8 mouse cellular contexts compared by ENCODE assay signal in the genomic region with DNA sequence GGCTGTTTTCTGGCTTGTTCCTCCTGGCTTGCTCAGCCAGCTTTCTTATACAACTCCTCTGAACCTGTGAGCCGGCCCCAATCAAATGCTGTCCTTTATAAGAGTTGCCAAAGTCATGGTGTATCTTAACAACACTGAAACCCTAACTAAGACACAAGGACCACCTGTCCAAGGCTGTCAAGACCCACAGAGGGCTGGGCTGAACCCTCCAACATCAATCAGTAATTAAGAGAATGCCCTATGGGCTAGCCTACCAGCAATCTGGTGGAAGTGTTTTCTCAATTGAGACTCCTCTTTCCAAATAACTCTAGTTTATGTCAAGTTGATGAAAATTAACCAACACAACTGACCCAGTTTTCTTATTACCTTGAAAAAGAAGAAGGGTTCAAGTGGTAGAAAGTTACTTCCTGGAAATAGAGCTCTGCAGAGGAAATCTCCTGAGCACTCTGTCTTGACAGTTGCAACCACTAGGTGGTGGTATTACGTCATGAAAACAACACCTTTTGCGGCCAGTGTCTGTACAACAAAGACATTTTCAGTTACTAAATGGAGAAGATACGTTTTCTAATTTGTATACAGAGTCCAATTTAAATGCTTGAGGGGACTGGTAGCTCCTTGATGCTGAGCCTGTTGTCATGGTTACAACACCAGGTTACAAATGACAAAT. TPM values are rescaled to one million over a fixed set of nuclear protein-coding genes. Genes with fewer than 3 reads are reported as not detected.
DNase-seq lines count a peak whose midpoint lies in the region; ATAC-seq and TF ChIP-seq lines count a peak whose summit lies in the region.

No protein-coding gene starts in this region.

- no peak overlapping the region for H3K4me3 ChIP-seq in CH12.LX (replicated peaks in 1 of 3; ENCODE audit: low read depth in 2 of 3, low read length in 2 of 3, poor library complexity in 1 of 3)
- H3K4me3 ChIP-seq in embryonic facial prominence, embryonic 12.5 days: no peak overlapping the region
- H3K4me3 ChIP-seq in lung, postnatal 0 days (ENCODE audit: low read depth, low read length): no peak overlapping the region

- TF ChIP-seq POLR2A in CH12.LX (IDR thresholded peaks at IDR 0.05; ENCODE audit: low read depth, low read length): no peak

- dilution Hi-C loops in CH12.LX (cut with MboI; ENCODE audit: extremely low pct_ligation_motif_present, extremely low pct_unique_long_range_greater_than_20kb, low sequenced_read_pairs): no loop called here

- H3K9me3 ChIP-seq in CH12.LX (replicated peaks; ENCODE audit: low read length): no peaks in the 10 kb centered on the region
- H3K9me3 ChIP-seq in embryonic facial prominence, embryonic 12.5 days: no peaks in the 10 kb centered on the region
- no peaks in the 10 kb centered on the region for H3K9me3 ChIP-seq in lung, postnatal 0 days (ENCODE audit: low read length)

- TF ChIP-seq RAD21 in CH12.LX (IDR thresholded peaks at IDR 0.05; ENCODE audit: low read depth, low read length): peak; percentile 99

- H3K4me1 ChIP-seq in CH12.LX (ENCODE audit: control insufficient read depth in 1 of 2, insufficient read depth in 2 of 2): peaks cover 9 to 17% of the 10 kb centered on the region in 2 experiments
- no peaks in the 10 kb centered on the region for H3K4me1 ChIP-seq in embryonic facial prominence, embryonic 12.5 days
- H3K4me1 ChIP-seq in lung, postnatal 0 days (ENCODE audit: insufficient read depth, low read depth, low read length): no peaks in the 10 kb centered on the region

- no peak overlapping the region for H3K27ac ChIP-seq in CH12.LX (ENCODE audit: insufficient read depth, low read depth)
- no peak overlapping the region for H3K27ac ChIP-seq in embryonic facial prominence, embryonic 12.5 days
- H3K27ac ChIP-seq in lung, postnatal 0 days (ENCODE audit: low read length): no peak overlapping the region

- in situ Hi-C loops in CH12.LX (cut with MboI; ENCODE audit: low pct_ligation_motif_present, low pct_unique_long_range_greater_than_20kb, low sequenced_read_pairs): loop anchor here (5.0 kb wide), 2 partner anchors 126 to 196 kb away; no protein-coding TSS in a partner anchor

- peak; percentile 53 to 97 for TF ChIP-seq CTCF in CH12.LX (conservative IDR thresholded peaks at IDR 0.05 in 1 of 2, IDR thresholded peaks at IDR 0.05 in 1 of 2; ENCODE audit: low read depth in 2 of 2, low read length in 2 of 2)
- TF ChIP-seq CTCF in lung, postnatal 0 days (IDR thresholded peaks at IDR 0.05): peak; percentile 87

- peak; percentile 48; the same call in 1 of the 2 replicates for ATAC-seq in embryonic facial prominence, embryonic 12.5 days (ENCODE audit: insufficient number of reproducible peaks, insufficient read depth, low FRiP score, low TSS enrichment)
- peak; percentile 65 for ATAC-seq in lung, postnatal 0 days

- WGBS in embryonic facial prominence, embryonic 12.5 days: 24% methylated on average over 4 of the region's 4 CpGs
- WGBS in large intestine, adult 2 months: 23% methylated on average over 4 of the region's 4 CpGs
- WGBS in lung, postnatal 0 days: 23% methylated on average over 4 of the region's 4 CpGs

- no peak overlapping the region for H3K9ac ChIP-seq in CH12.LX (ENCODE audit: insufficient read depth, low read depth)
- H3K9ac ChIP-seq in embryonic facial prominence, embryonic 12.5 days: no peak overlapping the region
- no peak overlapping the region for H3K9ac ChIP-seq in lung, postnatal 0 days (replicated peaks; ENCODE audit: low read depth)

- TF ChIP-seq EP300 in CH12.LX (IDR thresholded peaks at IDR 0.05; ENCODE audit: low read length): no peak
- no peak for TF ChIP-seq EP300 in lung, postnatal 0 days (IDR thresholded peaks at IDR 0.05)

- DNase-seq in CH12.LX (ENCODE audit: extremely low read depth): peak; percentile 89
- DNase-seq in adrenal gland, postnatal 14 days: peak; percentile 83
- peak; percentile 72 to 85 for DNase-seq in heart, postnatal 14 days
- peak; percentile 58 for DNase-seq in large intestine, adult 2 months (ENCODE audit: low read depth, low spot score)
- peak; percentile 91 for DNase-seq in lung, postnatal 0 days (ENCODE audit: low spot score)
- DNase-seq in ovary, postnatal 10 days (ENCODE audit: low spot score): peak; percentile 30
- DNase-seq in thymus, postnatal 10 days (ENCODE audit: low spot score in 2 of 2): peak; percentile 73 to 88

- H3K27me3 ChIP-seq in CH12.LX (replicated peaks): no peaks in the 10 kb centered on the region
- H3K27me3 ChIP-seq in embryonic facial prominence, embryonic 12.5 days: no peaks in the 10 kb centered on the region
- H3K27me3 ChIP-seq in lung, postnatal 0 days (replicated peaks; ENCODE audit: insufficient read depth, low read length): no peaks in the 10 kb centered on the region

- intact Hi-C loops in heart, postnatal 14 days (cut with DNase I): loop anchor here (1.0 kb wide), 2 partner anchors 135 to 203 kb away; no protein-coding TSS in a partner anchor

- no peaks in the 10 kb centered on the region for H3K36me3 ChIP-seq in CH12.LX (replicated peaks in 1 of 2; ENCODE audit: control insufficient read depth in 1 of 2, insufficient read depth in 1 of 2, low read length in 1 of 2)
- H3K36me3 ChIP-seq in embryonic facial prominence, embryonic 12.5 days: no peaks in the 10 kb centered on the region
- H3K36me3 ChIP-seq in lung, postnatal 0 days (ENCODE audit: insufficient read depth, low read length): no peaks in the 10 kb centered on the region

- no peak overlapping the region; the same call in 1 of the 2 replicates for H3K4me2 ChIP-seq in CH12.LX (ENCODE audit: insufficient read depth, low read depth, poor library complexity, severe bottlenecking)
- no peak overlapping the region for H3K4me2 ChIP-seq in embryonic facial prominence, embryonic 12.5 days (replicated peaks)
- no peak overlapping the region for H3K4me2 ChIP-seq in lung, postnatal 0 days (replicated peaks; ENCODE audit: low read depth, low read length)

- H3K79me2 ChIP-seq in CH12.LX (replicated peaks; ENCODE audit: control insufficient read depth, extremely low read depth, insufficient read depth, poor library complexity, severe bottlenecking): no peaks in the 10 kb centered on the region

TF ChIP-seq in CH12.LX, 34 proteins besides CTCF, POLR2A, EP300 and RAD21:
- no peak for TF ChIP-seq NRF1 (IDR thresholded peaks at IDR 0.05; ENCODE audit: low read depth, low read length)
- TF ChIP-seq USF1 (IDR thresholded peaks at IDR 0.05; ENCODE audit: low read depth, low read length): no peak
- TF ChIP-seq ELF1 (IDR thresholded peaks at IDR 0.05; ENCODE audit: low read depth, low read length): peak; percentile 72; the same call in 1 of the 2 replicates
- TF ChIP-seq ZC3H11A (IDR thresholded peaks at IDR 0.05; ENCODE audit: low read depth, low read length): peak; percentile 82
- peak; percentile 93 for TF ChIP-seq SMC3 (IDR thresholded peaks at IDR 0.05; ENCODE audit: low read depth, low read length)
- no peak for TF ChIP-seq ZKSCAN1 (IDR thresholded peaks at IDR 0.05; ENCODE audit: borderline replicate concordance, low read depth, low read length)

RNA-seq across cellular contexts. Expression of a gene that starts 1.4 kb away (rescaled TPM):
- total RNA-seq in CH12.LX (2012; rRNA removed) (2.0 and 3.3 TPM in 2 replicates), CH12.LX (2014; rRNA removed) (3.4 and 3.5 TPM in 2 replicates)
- polyA plus RNA-seq in CH12.LX (2012; ENCODE audit: insufficient read length, low read depth): 5.1 and 6.0 TPM in 2 replicates
- total RNA-seq in adrenal gland, postnatal 14 days (2021): 46.7 and 69.3 TPM in 2 replicates
- polyA plus RNA-seq in embryonic facial prominence, embryonic 12.5 days (2016; fragmentation: Nextera tagmentation; extraction: Ambion mirVana): 45.0 and 45.2 TPM in 2 replicates
- total RNA-seq in heart, postnatal 14 days (2021): 10 to 100 TPM; 38.9 to 42.2 TPM
- 43.0 and 50.6 TPM in 2 replicates for polyA plus RNA-seq in large intestine, adult 2 months (2012; rRNA removed)
- 63.7 and 69.0 TPM in 2 replicates for polyA plus RNA-seq in lung, postnatal 0 days (2015; fragmentation: Nextera tagmentation; extraction: Ambion mirVana)

RNA-seq across cellular contexts. Expression of a gene that starts 35.9 kb away (rescaled TPM):
- total RNA-seq in CH12.LX (2012; rRNA removed): 0.21 and 0.30 TPM in 2 replicates
- total RNA-seq in CH12.LX (2014; rRNA removed): 0.34 and 0.52 TPM in 2 replicates
- 1.8 and 1.9 TPM in 2 replicates for polyA plus RNA-seq in CH12.LX (2012; ENCODE audit: insufficient read length, low read depth)
- 0.19 and 0.26 TPM in 2 replicates for total RNA-seq in adrenal gland, postnatal 14 days (2021)
- polyA plus RNA-seq in embryonic facial prominence, embryonic 12.5 days (2016; fragmentation: Nextera tagmentation; extraction: Ambion mirVana): 0.45 and 0.99 TPM in 2 replicates
- total RNA-seq in heart, postnatal 14 days (2021): under 1 TPM in 1 of 2 experiments, not detected in 1; 0.19 TPM
- 0.10 and 0.16 TPM in 2 replicates for polyA plus RNA-seq in large intestine, adult 2 months (2012; rRNA removed)
- 0.12 and 0.21 TPM in 2 replicates for polyA plus RNA-seq in lung, postnatal 0 days (2015; fragmentation: Nextera tagmentation; extraction: Ambion mirVana)

RNA-seq across cellular contexts. Expression of a gene that starts 36.2 kb away (rescaled TPM):
- total RNA-seq in CH12.LX (2012; rRNA removed): 32.1 and 43.7 TPM in 2 replicates
- total RNA-seq in CH12.LX (2014; rRNA removed): 69.8 and 74.6 TPM in 2 replicates
- polyA plus RNA-seq in CH12.LX (2012; ENCODE audit: insufficient read length, low read depth): 87.5 and 98.9 TPM in 2 replicates
- total RNA-seq in adrenal gland, postnatal 14 days (2021): 43.9 and 46.4 TPM in 2 replicates
- polyA plus RNA-seq in embryonic facial prominence, embryonic 12.5 days (2016; fragmentation: Nextera tagmentation; extraction: Ambion mirVana): 89.1 and 92.8 TPM in 2 replicates
- total RNA-seq in heart, postnatal 14 days (2021): 10 to 100 TPM; 18.6 to 19.1 TPM
- polyA plus RNA-seq in large intestine, adult 2 months (2012; rRNA removed): 19.5 and 20.9 TPM in 2 replicates
- 32.8 and 35.6 TPM in 2 replicates for polyA plus RNA-seq in lung, postnatal 0 days (2015; fragmentation: Nextera tagmentation; extraction: Ambion mirVana)

RNA-seq across cellular contexts. Expression of a gene that starts 41.4 kb away (rescaled TPM):
- total RNA-seq in CH12.LX (2012; rRNA removed): 79.0 and 84.2 TPM in 2 replicates
- 33.3 and 35.1 TPM in 2 replicates for total RNA-seq in CH12.LX (2014; rRNA removed)
- 71.5 and 78.2 TPM in 2 replicates for polyA plus RNA-seq in CH12.LX (2012; ENCODE audit: insufficient read length, low read depth)
- total RNA-seq in adrenal gland, postnatal 14 days (2021): 90.0 and 110 TPM in 2 replicates
- 76.9 and 78.5 TPM in 2 replicates for polyA plus RNA-seq in embryonic facial prominence, embryonic 12.5 days (2016; fragmentation: Nextera tagmentation; extraction: Ambion mirVana)
- total RNA-seq in heart, postnatal 14 days (2021): 10 to 100 TPM; 46.5 to 47.9 TPM
- polyA plus RNA-seq in large intestine, adult 2 months (2012; rRNA removed): 135 and 144 TPM in 2 replicates
- polyA plus RNA-seq in lung, postnatal 0 days (2015; fragmentation: Nextera tagmentation; extraction: Ambion mirVana): 110 and 111 TPM in 2 replicates

RNA-seq across cellular contexts. Expression of a gene that starts 57.8 kb away (rescaled TPM):
- total RNA-seq in CH12.LX (2012; rRNA removed) (4.7 and 6.1 TPM in 2 replicates), CH12.LX (2014; rRNA removed) (2.9 and 4.5 TPM in 2 replicates)
- polyA plus RNA-seq in CH12.LX (2012; ENCODE audit: insufficient read length, low read depth): 4.7 and 5.3 TPM in 2 replicates
- 16.2 and 22.7 TPM in 2 replicates for total RNA-seq in adrenal gland, postnatal 14 days (2021)
- 11.1 and 14.2 TPM in 2 replicates for polyA plus RNA-seq in embryonic facial prominence, embryonic 12.5 days (2016; fragmentation: Nextera tagmentation; extraction: Ambion mirVana)
- total RNA-seq in heart, postnatal 14 days (2021): 1 to 10 TPM; 5.0 to 5.4 TPM
- 97.6 and 124 TPM in 2 replicates for polyA plus RNA-seq in large intestine, adult 2 months (2012; rRNA removed)
- polyA plus RNA-seq in lung, postnatal 0 days (2015; fragmentation: Nextera tagmentation; extraction: Ambion mirVana): 15.0 and 18.3 TPM in 2 replicates

Comparison
In these comparisons a context has a peak if more than half of its experiments do, and no peak if none do; other contexts are left out.
1. DNase-seq: peak in every context shown above with its lines; median percentile 91 in lung, postnatal 0 days; 89 in CH12.LX; 83 in adrenal gland, postnatal 14 days; 80 in thymus, postnatal 10 days; 78 in heart, postnatal 14 days; 58 in large intestine, adult 2 months; 30 in ovary, postnatal 10 days.